Mouse (Mus musculus) heart, postnatal 36 days (tissue): ENCODE measurements at regions not wholly inside any gene's neighbourhood (a gene's known extent, or its start where the extent isn't known, plus 50 kb on each side); places are given as distances from the start of the nearest gene placed in this dataset.

Experiments used
- DNase-seq, 2 experiments: peaks; one replicate each; pipeline ENCODE4 v3.0.0; 2021 to 2022
- intact Hi-C: fragments of 180-260 bp; cut with DNase I; formaldehyde crosslinking; loops from one replicate; pipeline ENCODE4 v1.15.1; 2025

DNA sequence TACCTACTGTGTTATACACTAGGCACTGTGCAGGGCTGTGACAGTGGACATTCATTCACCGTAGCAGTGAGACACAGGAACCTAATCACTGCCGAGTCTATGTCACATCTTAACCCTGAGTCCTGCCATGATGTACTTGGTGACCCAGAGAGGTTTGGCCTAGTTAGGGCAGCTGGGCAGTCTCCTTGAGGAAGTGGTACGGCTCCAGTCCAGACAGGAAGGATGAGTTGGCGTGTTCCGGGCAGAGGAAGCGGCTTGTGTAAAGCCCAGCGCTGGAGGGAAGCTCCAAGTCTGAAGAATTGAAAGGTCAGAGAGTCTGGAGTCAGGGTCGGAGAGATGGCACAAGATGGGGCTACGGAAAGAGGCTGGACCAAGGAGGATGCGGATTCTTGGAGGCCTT is 99.4 kb upstream of the Smim15 start:
- peak in 1 of 2 experiments; percentile 33 for DNase-seq
- intact Hi-C loops = no loop called here

DNA sequence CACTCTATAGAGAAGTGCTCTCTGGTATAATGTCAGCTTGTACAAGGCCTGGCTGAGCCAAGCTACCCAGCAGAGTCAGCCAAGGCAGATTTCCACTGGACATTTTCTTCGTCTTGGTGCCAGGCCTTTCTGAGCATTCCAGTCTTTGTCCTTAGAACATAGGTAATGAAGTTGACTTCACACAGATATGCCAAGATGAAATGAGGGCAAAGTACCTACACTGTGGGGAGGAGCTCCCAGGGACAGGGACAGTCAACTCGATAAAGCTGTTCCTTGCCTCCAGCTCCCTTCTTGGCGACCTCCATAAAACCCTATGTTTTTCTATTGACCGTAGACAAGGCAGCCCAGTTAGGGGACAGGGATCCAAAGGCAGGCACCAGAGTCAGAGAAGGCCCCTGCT is 101.3 kb upstream of the Smim15 start:
- no peak for DNase-seq
- intact Hi-C loops = no loop called here

DNA sequence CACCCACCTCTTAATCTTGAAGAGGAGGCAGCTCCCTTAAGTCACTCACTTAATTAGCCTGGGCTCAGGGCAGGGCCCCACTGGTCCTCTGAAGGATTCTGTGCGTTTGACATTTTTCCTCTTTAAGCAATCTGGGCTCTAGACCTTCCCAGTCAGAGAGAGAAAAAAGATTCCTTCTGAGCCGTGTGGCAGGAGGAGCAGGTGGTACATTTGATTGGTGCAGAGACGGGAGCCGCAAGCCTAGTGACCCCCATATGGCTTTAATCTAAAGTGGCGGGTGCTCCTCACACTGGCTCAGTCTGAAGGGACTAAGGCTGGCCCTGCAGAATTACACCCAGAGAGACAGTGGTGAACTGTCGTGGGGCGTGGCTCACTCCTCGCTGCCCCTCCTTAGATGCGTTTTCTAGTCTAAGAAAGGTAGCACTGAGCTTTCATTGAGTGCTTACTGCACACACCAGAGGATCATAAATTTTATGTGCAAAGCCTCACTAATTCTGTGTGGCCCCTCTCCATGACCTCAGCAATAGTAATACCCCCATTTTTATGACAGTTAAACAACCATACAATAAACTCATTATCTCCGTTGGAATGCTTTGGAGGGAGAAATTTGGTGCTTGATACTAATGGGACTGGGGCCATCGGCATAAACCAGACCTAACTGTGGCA is 101.8 kb upstream of the Smim15 start:
- intact Hi-C loops = no loop called here
- no peak for DNase-seq

DNA sequence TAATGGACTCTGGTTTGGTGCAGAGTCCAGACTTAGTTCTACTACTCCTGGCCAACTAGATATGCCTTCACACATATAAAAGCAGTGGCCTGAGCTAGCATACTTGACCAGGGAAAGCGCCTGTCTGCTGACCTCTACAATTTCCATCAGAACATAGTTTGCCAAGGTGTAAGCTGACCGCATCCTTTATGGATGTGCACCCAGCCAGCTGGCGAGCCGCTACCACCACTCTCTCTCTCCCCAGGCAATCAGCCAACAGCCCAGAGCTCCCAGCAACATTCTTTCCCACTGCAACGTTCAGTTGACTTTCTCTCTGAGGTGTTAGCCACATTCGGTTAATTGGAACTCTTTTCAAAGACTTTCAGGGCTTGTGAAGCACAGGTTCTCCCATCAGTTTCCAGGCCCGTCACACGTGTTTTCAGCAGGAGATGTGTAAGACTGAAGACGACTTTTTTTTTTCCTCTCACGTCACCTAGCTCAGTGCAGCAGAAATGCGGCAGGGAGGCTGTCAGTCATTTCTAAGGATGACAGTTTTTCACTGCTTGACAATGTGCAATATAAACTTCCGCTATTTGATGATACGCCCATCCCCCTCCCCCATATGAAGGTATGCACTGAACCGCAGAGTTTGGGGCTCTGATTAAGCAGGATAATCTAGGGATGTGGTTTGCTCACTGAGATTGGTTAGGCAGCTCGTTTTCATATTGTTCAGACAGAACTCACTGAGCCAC is 104.2 kb upstream of the Smim15 start:
- intact Hi-C loops = no loop called here
- DNase-seq = no peak

DNA sequence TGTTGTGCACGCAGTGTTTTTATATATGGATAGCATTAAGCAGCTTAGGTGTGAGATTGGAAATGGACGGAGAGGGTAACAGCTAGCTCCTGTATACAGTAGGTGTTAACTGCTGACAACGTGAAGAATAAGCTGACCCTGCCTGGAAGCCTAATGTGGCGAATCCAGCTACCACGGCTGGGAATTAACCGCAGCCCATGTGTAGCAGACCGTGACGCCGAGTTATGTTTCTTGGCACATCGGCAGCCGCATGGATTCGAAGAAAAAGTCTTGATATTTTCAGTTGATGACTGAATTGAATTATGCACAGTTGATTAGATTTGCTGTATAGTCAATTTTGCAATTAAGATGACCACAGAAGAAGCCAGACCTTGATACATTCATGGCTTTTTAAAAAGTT is 108.6 kb upstream of the Smim15 start:
- intact Hi-C loops = no loop called here
- no peak for DNase-seq

DNA sequence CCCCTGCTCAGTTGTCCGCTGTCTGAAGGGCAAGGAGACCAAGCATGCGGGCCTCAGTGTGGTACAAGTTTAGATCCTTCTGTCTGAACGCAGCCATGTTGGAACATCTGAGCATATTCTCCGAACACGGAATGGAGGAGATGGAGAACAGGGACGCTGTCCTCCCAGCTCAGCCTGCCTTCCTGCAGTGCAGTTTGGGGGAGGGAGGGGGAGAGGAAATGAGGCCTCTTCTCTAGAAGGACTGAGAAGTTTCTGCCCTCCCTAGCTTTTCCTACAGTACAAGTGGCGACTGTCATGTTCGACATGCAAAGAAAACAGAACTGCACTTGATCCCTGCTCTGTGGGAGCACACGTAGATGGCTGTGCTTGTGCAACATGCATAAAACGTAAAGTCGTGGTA is 109.6 kb upstream of the Smim15 start:
- intact Hi-C loops = no loop called here
- no peak for DNase-seq

DNA sequence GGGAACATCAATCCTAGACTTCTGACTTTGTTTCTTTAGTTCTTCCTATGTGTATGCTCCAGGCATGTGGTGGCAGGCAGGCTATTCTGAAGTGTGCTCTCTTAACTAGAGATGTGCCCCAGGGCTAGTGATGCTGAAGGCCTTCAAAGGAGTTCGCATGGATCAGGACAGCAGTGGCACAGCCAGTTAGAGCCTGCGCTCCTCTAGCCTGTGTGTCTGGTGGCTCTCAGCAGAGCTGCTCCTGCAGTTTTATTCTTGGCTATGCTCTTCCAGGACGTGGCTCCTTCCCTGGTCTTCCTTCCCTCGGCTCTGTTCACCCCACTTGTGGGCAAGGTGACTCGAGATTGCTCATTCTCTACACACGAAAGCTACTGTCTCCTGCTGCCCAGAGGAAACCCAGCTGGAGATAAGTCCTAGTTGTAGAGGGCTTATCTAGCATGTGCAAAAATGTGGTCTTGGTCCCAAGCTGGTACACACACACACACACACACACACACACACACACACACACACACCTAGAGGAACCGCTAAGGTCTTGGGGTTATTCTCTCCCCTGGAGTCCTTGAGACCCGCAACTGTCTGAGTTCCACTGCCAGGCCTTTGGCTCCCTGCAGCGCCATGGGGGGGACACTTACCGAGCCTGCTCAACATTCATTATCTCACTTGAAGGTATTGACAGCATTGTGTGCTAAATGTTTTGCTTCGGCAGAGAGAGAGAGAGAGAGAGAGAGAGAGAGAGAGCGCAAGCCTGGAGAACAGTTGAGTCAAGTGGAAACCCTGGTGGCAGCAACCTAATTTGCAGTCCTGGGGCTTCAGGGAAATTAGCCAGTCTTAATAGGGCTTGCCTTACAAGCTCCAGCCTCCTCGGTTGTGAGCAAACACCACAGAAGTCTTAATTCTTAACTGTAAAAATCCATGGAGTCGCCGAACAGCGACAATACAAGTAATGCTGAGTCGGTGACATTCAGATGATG is 110.4 kb upstream of the Smim15 start:
- DNase-seq = no peak
- intact Hi-C loops = no loop called here

DNA sequence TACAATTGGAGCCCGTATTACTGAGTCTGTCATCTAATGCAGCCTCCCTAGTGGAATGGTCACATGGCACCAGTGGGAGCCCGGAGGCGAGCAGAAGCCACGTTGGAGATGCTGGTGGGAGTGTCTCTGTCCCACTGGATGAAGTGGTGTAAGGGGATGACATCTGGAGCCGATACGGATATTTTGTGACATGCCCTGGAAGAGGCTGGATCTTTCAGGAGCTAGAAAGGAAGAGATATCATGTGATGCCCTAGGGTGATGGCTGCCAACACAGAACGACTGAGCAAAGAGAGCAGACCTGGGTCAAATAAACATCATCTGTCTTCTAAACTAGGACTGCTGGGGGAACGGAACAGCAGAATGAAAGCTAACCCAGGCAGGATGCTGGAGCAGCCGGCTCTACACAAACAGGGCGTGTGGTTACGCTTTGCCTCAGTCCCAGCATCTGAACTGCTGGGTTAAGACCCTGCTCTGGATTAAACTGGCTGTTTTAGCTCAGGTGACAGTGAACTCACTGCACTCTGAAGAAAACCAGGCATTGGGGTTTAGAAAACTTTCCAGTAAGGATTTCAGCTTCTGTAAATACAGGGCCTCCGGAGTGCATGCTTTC is 111.7 kb upstream of the Smim15 start:
- no peak for DNase-seq
- intact Hi-C loops = no loop called here

DNA sequence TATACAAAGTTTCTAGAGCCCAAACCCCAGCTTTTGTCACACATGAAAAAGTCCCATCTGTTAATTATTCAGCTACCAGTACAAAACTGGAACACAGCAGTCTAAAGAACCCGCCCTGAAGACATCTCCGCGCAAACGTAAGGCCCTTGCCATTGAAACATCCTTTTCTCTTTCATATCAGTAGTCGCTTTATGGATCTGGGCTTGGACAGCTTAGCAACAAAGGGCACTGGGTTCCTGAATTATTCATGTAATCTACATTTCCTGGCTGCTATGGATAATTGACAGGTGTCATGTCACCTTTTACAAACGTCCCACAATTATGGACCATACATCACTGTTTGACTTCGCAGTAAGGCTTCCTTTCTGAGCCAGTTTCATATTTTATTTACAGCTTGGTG is 113.0 kb upstream of the Smim15 start:
- no peak for DNase-seq
- intact Hi-C loops = no loop called here

DNA sequence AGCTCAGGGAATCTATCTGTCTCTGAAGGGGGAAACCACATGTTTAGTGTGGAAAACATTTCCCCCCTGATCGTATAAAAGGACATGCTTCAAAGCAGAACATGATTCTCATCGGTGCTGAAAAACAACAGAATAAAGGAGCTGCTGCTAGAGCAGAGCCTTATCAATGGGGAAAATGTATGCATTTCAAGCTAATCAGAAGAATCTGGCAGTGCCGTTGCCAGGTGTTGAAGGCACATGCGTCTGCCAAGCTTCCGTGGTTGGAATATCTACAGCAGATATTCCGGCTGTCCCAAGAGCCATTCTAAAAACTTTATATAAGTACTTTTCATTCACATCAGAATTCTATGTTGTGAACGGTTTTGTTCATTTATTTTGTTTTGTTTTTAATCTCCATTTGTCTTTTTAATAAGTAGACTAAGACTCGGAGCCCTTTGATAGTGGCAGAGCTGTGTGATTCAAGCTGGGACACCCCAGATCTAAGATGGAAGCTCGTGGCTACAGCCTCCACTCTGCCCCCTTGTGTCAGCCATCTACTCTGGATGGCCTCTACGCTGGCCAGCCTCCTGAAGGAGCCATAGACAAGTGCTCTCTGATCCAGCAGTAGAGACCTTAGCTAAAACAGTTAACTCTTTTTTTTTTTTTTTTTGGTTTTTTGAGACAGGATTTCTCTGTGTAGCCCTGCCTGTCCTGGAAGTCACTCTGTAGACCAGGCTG is 116.6 kb upstream of the Smim15 start:
- intact Hi-C loops = loop anchor here (10.0 kb wide), 1 partner anchor 603 kb away; no protein-coding TSS in a partner anchor
- no peak for DNase-seq

DNA sequence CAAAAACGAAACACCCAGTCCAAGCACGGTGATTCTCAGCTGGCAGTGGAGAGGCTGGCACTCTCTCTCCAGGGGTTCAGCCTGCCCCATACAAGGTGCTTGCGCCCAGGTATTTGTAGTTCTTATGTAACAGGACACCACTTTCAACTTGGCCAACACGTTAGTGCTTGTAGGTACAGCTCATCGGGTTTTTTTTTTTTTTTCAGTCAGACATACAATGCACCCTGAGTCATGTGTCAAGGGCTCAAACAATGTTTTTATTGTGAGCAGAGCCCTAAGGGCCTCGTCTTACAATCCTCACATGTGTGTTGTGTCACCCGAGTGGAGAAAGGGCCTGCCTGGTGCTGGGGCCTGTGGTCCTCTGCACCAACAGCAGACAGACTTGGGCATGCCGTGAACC is 118.8 kb upstream of the Smim15 start:
- intact Hi-C loops = loop anchor here (10.0 kb wide), 1 partner anchor 601 kb away; no protein-coding TSS in a partner anchor
- no peak for DNase-seq

DNA sequence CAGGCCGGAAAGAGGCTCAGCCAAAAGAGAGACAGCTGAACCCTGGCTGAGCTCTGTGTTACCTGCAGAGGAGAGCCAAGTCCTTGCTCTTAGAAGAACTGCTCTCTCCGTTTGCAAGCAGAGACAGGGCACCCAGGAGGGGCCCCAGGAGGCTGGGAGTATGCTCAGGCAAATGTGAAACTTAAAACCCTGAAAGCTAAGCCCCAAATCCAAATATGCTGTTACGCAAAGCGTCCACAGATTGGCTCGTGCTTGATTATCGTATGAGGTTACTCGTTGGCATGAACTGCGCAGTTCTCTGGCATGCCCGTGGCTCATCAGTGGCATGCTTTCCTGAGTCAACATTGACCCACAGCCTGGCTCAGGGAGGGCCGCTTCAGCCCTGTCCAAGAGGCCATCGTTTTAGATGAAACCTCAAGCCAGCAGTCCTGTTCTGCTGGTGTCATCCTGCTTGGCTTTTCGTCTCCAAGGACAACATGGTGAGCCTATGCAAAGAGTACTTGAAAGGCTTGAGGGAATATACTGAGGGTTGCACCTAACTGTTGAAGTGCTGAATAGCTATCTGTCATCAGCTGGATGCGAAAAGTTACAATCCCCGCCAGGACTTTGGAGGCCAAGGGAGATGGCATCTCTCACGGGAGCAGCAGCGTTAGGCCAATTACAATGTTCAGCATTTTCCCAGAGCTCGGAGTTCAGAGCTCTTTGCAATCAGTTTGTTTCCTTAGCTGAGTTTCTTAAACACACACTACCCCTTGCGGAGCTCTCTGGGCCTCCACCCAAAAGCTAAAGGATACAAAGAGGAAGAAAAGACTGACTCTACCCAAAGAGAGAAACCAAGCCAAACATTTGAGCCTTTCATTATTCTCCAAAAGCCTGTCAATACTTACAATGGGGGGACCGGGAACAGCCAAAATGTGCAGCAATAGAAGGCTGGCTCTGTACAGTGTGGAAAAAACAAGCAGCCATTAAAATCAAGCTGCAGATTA is 120.8 kb upstream of the Smim15 start:
- intact Hi-C loops = loop anchor here (10.0 kb wide), 1 partner anchor 599 kb away; no protein-coding TSS in a partner anchor
- DNase-seq = no peak

DNA sequence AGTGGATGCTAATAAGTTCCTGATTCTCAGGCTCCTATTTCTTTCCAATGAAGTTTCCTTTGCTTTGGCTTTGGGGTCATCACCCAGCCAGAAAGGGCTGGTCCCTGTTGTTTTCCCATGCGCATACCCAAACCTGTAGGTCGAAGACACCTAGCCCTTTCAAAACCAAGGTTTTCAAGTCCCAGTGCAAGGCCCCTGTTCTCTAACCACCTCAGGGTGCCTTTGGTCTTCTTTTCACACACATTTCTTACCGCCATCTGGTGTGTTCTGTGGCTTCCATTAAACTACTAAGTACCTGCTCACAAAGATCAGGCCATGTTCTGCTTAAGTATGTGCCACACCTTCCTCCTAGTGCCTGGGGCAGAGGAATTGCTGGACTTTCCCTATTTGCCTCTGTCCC is 124.8 kb upstream of the Smim15 start:
- DNase-seq = no peak

DNA sequence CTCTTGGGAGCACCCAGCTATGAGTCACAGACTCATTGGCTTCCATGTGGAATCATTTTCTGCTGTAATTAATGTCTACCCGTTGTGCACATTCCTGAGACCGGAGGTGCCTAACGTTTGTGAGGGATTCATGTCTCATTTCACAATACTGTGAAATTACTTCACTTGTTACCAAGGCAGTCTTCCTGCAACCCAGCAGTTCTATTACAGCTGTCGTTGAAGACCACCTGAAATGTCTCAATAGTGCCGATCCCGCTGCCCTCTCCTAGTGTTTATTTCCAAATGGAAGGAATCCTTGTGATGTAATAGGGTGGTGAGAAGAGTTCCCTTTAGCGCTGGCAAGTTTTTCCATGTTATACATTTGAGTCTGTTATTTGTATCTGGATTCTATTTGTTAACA is 125.8 kb upstream of the Smim15 start:
- intact Hi-C loops = no loop called here
- DNase-seq = no peak

More for the DNA sequence above, 124.8 kb upstream of the Smim15 start:
- intact Hi-C loops = no loop called here

DNA sequence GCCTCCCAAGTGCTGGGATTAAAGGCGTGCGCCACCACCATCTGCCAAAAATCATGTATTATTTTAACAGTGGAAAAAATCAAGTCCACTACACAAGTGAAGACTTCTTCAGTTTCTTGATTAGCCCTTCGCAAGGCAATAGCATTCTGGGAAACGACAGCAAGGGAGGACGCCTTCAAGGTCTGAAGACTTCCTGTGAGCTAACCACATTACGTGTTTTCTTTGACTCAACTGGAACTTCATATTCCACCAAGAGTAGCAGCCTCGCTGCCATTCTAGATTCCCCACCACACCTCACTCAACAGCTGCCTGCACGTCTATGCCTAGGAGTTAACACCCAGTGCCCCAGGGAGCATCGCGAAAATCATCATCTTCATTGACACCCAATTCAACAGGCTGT is 126.2 kb upstream of the Smim15 start:
- no peak for DNase-seq
- intact Hi-C loops = no loop called here

DNA sequence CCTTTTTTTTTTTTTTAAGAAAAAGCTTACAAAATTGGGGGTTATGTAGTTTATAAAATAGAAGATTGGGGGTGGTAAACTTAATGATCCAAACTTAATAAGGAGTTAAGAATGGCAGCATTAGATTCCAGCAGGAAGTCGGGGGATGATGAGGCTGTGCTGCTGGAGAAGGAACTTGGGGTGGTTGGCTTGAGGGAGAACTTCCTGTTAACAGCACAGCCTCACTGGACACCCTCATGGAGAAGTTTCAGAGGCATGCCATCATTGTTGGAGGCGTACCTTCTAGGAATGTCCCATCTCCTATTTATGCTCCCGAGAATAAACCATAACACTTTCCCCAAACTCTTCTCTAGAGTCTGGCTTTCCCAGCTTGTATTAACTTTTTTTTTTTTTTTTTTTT is 126.7 kb upstream of the Smim15 start:
- intact Hi-C loops = no loop called here
- no peak for DNase-seq

DNA sequence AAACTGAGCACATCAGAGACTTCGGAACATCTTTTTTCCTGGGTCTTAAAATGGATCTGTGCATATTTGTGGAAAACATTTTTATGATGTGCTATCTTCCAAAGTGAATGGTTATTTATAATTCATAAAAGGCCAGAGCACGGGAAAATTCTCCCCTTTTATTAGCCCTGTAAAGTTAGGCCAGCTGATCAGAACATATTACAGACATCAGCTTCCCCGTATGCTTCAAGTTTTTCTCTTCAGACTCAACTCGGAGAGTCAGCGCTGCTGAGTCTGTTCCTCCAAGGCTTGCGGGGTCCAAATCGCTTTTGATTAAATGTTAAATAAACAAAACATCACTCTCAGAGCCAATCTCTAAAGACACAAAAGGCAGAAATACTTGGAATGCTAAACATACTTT is 134.1 kb upstream of the Smim15 start:
- intact Hi-C loops = no loop called here
- no peak for DNase-seq

DNA sequence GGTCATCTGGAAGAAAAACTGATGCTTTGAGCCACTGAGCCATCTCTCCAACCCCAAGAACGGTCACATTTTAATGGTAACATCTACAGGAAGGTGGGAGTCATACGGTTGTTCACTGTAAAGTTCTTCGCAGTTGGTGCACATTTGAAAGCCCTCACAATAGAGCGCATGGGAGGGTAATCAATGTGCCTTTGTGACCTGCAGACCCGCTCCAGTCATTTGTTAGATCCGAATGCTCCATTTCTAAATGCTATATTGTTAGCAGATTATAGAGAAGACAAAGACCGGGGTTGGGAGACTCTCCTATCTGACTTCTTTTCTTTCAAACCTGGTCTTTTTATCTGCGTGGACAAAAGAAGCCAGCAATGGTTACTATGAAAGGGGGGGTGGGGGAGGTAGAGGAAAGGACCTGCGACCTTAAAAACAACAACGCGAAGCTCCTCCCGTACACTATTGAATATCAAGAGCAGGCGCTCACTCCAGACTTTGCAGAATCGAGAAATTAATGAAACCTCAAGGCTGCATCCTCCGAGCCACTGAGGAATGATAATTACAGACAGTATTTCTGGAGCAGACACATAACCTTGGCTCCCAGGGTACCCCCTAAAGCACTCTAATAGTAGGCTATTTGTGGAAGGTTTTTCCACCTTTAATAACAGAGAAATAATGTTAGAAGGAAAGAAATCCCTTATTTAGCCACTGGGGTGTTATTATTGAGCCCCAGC is 134.7 kb upstream of the Smim15 start:
- intact Hi-C loops = no loop called here

More for the DNA sequence above, 134.7 kb upstream of the Smim15 start:
- DNase-seq = no peak
